Mouse (Mus musculus) liver, embryonic 14.5 days (tissue): Measurements from ENCODE around the gene Dok7.

Experiments
- CTCF ChIP-seq: IDR thresholded peaks from 2 replicates; pipeline ENCODE4 v1.5.1; 2016; ENCODE audit warnings: antibody characterized with exemption, low read depth, control low read depth
- EP300 ChIP-seq: IDR thresholded peaks from 2 replicates; pipeline ENCODE4 v1.6.1; 2016; ENCODE audit warnings: antibody characterized with exemption, low read depth

GRCm38 (mm10) chr5:35035795-35036194 lies 20.8 kb upstream of the Dok7 start:
- TF ChIP-seq EP300 = peak; percentile 59
- no peak for TF ChIP-seq CTCF
